Mouse (Mus musculus) myocyte (in vitro differentiated cells): ENCODE measurements around the gene Rpl41. TPM values are rescaled to one million over a fixed set of nuclear protein-coding genes. Genes with fewer than 3 reads are reported as not detected.
A peak's percentile ranks its signal among the peaks of the same experiment; 100 is the strongest.

Experiments used
- H3K27me3 ChIP-seq: one replicate; pipeline ENCODE4 v1.6.1; 2011; ENCODE audit not compliant: control insufficient read depth, insufficient read depth, insufficient read length
- H3K36me3 ChIP-seq: one replicate; pipeline ENCODE4 v1.6.1; 2011; ENCODE audit not compliant: control insufficient read depth, insufficient read depth
- H3K4me2 ChIP-seq: one replicate; pipeline ENCODE4 v1.6.1; 2011; ENCODE audit warnings: low read depth, control low read depth
- H3K4me3 ChIP-seq: one replicate; pipeline ENCODE4 v1.5.1; 2011; ENCODE audit warnings: mild to moderate bottlenecking, control low read depth, moderate library complexity
- H3K79me2 ChIP-seq: one replicate; pipeline ENCODE4 v1.6.1; 2011; ENCODE audit not compliant: control insufficient read depth, insufficient read depth
- H3ac ChIP-seq: one replicate; pipeline ENCODE4 v1.6.1; 2011; ENCODE audit not compliant: control insufficient read depth, insufficient read length
- CEBPB ChIP-seq: IDR thresholded peaks from 2 replicates; pipeline ENCODE4 v1.6.1; 2011; ENCODE audit warnings: mild to moderate bottlenecking, moderate library complexity; ENCODE audit not compliant: poor library complexity, insufficient read depth, severe bottlenecking
- E2F4 ChIP-seq: IDR thresholded peaks from one replicate; pipeline ENCODE4 v1.6.1; 2011; ENCODE audit warnings: mild to moderate bottlenecking, control low read depth, moderate library complexity; ENCODE audit not compliant: insufficient read depth
- MAX ChIP-seq: IDR thresholded peaks from one replicate; pipeline ENCODE4 v1.6.1; 2011; ENCODE audit warnings: low read depth, mild to moderate bottlenecking, control low read depth
- MYOD1 ChIP-seq, 3 experiments: IDR thresholded peaks; one replicate each; pipeline ENCODE4 v1.6.1; 2011; ENCODE audit warnings: control low read depth in 2 of 3, low read depth in 2 of 3, mild to moderate bottlenecking in 2 of 3, moderate library complexity in 1 of 3; ENCODE audit not compliant: insufficient read length in 2 of 3, control insufficient read depth in 1 of 3
- MYOG ChIP-seq, 3 experiments: IDR thresholded peaks; one replicate each; pipeline ENCODE4 v1.6.1; 2011; ENCODE audit warnings: control low read depth in 2 of 3, low read depth in 2 of 3, mild to moderate bottlenecking in 2 of 3; ENCODE audit not compliant: insufficient read length in 2 of 3, control insufficient read depth in 1 of 3, insufficient read depth in 1 of 3
- POLR2A ChIP-seq: IDR thresholded peaks from one replicate; pipeline ENCODE4 v1.6.1; 2011; ENCODE audit warnings: low read depth, mild to moderate bottlenecking, control low read depth, moderate library complexity; ENCODE audit not compliant: insufficient read length
- POLR2AphosphoS2 ChIP-seq: IDR thresholded peaks from one replicate; pipeline ENCODE4 v1.6.1; 2011; ENCODE audit warnings: low read depth, control low read depth; ENCODE audit not compliant: insufficient read length
- REST ChIP-seq: IDR thresholded peaks from one replicate; pipeline ENCODE4 v1.6.1; 2011; ENCODE audit warnings: mild to moderate bottlenecking, control low read depth, moderate library complexity; ENCODE audit not compliant: insufficient read depth, insufficient read length
- SRF ChIP-seq: IDR thresholded peaks from one replicate; pipeline ENCODE4 v1.6.1; 2011; ENCODE audit warnings: low read depth; ENCODE audit not compliant: control insufficient read depth, insufficient read length
- TCF12 ChIP-seq: IDR thresholded peaks from one replicate; pipeline ENCODE4 v1.6.1; 2011; ENCODE audit warnings: mild to moderate bottlenecking, control low read depth; ENCODE audit not compliant: poor library complexity, insufficient read depth, severe bottlenecking
- TCF3 ChIP-seq: IDR thresholded peaks from one replicate; pipeline ENCODE4 v1.6.1; 2011; ENCODE audit warnings: low read depth, control low read depth; ENCODE audit not compliant: insufficient read length
- USF1 ChIP-seq: IDR thresholded peaks from one replicate; pipeline ENCODE4 v1.6.1; 2011; ENCODE audit warnings: low read depth, mild to moderate bottlenecking, control low read depth, moderate library complexity
- polyA plus RNA-seq: library from polyadenylated mRNA; unstranded; fragments of >200 nt; fragmentation: generic; extraction: Trizol; gene quantifications from one replicate; pipeline ENCODE4 v1.2.1, GENCODE M21; 2012; ENCODE audit warnings: missing spikeins

Rpl41 gene
- 12,553 TPM for polyA plus RNA-seq

DNA sequence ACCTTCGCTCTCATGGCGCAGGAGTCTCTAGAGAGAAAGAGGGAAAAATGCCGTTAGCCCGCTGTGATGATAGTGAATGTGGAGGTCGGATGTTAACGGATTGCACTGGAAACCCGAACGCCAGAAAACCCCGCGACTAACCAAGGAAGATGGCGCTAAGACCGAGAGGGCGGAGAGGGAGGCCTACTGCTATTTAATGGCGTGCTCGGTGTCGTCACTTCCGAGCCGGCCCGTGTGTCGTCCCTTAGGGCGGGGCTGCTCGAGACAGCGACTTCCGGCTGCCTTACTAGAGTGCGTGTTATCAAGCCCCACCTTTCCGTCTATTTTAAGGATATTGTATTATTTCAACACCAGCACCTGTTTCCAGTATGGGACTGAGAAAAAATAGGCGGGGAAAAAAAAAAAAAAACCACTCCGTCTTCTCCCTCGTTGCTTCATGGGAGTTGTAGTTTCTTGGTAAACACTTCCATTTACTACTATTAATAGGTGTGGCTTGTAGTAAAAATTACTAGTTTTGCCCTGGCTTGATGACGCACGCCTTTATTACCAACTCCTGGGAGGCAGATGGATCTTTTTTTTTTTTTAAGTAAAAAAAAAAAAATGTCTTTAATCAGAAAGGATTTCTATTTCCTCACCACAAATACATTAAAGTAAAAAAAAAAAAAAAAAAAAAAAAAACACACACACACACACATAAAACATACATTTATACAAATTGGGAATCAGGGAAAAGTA is at the start of gene Rpl41:
TSS of gene Rpl41 (minus strand) at position 359 of the 735 bp plus-strand sequence.
- Histone ChIP-seq H3K36me3 (peaks cover 8% of the 10 kb centered on the region), H3K4me3 (peak within 1 kb of the TSS; percentile 91), H3K27me3 (no peaks in the 10 kb centered on the region), H3K79me2 (peaks cover 30% of the 10 kb centered on the region), H3K4me2 (peak within 1 kb of the TSS; percentile 76), H3ac (peak within 1 kb of the TSS; percentile 3)
- TF ChIP-seq MAX (no peak), SRF (peak; percentile 63), POLR2AphosphoS2 (peak; percentile 100), USF1 (no peak), MYOD1 (IDR thresholded peaks at IDR 0.05; ENCODE audit: control insufficient read depth in 1 of 3, insufficient read length in 2 of 3, low read depth in 2 of 3) (peak in 2 of 3 experiments; percentile 7 to 54), POLR2A (peak; percentile 99), REST (peak; percentile 12), TCF3 (no peak), E2F4 (peak; percentile 31), TCF12 (no peak), CEBPB (0 out of 2 replicates have a peak, but pooled peaks have one; percentile 34), MYOG (IDR thresholded peaks at IDR 0.05; ENCODE audit: control insufficient read depth in 1 of 3, insufficient read depth in 1 of 3, insufficient read length in 2 of 3, low read depth in 2 of 3) (peak in 1 of 3 experiments; percentile 68)

DNA sequence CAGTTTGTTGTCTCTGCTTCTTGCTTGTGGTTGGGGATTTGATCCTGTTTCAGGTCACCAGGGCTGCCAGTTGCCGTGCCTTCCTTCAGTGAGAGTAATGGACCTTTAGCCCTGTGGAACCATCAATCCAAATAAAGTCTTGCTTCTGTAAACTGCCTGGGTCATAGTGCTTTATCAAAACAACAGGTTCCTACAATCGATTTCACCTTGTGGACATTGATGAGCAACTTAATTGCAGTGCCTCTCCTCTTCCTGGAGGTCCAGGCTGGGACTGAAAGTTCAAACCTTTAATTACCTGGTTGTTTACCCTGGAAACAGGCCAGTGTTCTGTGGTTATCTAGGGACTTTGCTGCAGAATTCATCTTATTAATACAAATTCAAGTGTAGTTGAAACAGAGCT is 49.4 kb upstream of the Rpl41 start:
- H3K79me2 ChIP-seq: no peaks in the 10 kb centered on the region
- H3K27me3 ChIP-seq: no peaks in the 10 kb centered on the region
- no peak overlapping the region for H3ac ChIP-seq
- no peak for TF ChIP-seq TCF3
- TF ChIP-seq MYOG (IDR thresholded peaks at IDR 0.05; ENCODE audit: control insufficient read depth in 1 of 3, insufficient read depth in 1 of 3, insufficient read length in 2 of 3, low read depth in 2 of 3): no peak
- TF ChIP-seq E2F4: no peak
- no peak for TF ChIP-seq POLR2AphosphoS2
- no peak for TF ChIP-seq TCF12
- no peak for TF ChIP-seq MAX
- TF ChIP-seq CEBPB: no peak
- no peak for TF ChIP-seq MYOD1 (IDR thresholded peaks at IDR 0.05; ENCODE audit: control insufficient read depth in 1 of 3, insufficient read length in 2 of 3, low read depth in 2 of 3)
- TF ChIP-seq REST: no peak
- no peaks in the 10 kb centered on the region for H3K36me3 ChIP-seq
- H3K4me2 ChIP-seq: no peak overlapping the region
- H3K4me3 ChIP-seq: no peak overlapping the region

DNA sequence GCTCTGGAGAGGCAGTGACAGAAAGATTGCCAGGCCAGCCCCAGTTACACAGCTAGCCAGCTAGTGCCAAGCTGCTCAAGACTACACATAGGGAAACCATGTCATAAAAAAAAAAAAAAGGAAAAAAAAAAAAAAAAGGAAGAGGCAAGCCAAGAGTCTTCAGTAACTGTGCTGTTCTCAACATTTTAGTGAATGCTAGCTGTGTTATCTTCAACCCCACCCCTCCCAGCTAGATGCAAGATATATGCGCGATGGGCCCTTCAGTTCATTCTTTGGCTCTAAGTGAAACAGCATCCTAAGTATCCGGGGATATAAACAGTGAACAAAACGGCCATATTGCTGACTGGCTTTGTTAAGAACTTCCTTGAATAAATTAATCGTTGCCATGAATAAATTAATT is 43.7 kb upstream of the Rpl41 start:
- TF ChIP-seq TCF12: no peak
- no peak for TF ChIP-seq TCF3
- no peak for TF ChIP-seq MYOD1 (IDR thresholded peaks at IDR 0.05; ENCODE audit: control insufficient read depth in 1 of 3, insufficient read length in 2 of 3, low read depth in 2 of 3)
- no peak for TF ChIP-seq E2F4
- no peak for TF ChIP-seq CEBPB
- no peak for TF ChIP-seq POLR2A
- no peak for TF ChIP-seq POLR2AphosphoS2
- TF ChIP-seq REST: no peak
- no peak for TF ChIP-seq MYOG (IDR thresholded peaks at IDR 0.05; ENCODE audit: control insufficient read depth in 1 of 3, insufficient read depth in 1 of 3, insufficient read length in 2 of 3, low read depth in 2 of 3)
- no peak for TF ChIP-seq SRF

DNA sequence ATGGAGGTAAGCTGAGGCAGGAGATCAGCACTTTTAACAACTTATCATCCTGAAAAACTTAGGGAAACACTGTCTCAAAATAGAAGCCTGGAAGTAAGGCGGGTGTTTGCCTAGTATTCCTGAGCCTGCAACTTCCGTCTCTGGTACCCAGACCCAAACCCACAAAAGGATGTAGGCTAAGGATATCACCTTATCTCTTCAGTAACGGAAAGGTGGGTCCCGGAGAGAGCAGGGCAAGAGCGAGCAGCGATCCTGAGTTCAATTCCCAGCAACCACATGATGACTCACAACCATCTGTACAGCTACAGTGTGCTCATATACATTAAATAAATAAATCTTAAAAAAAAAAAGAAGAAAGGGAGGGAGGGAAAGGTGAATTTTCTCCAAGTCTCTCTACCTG is 42.3 kb upstream of the Rpl41 start:
- H3K27me3 ChIP-seq: no peaks in the 10 kb centered on the region
- no peak for TF ChIP-seq TCF3
- TF ChIP-seq E2F4: no peak
- TF ChIP-seq MYOG (IDR thresholded peaks at IDR 0.05; ENCODE audit: control insufficient read depth in 1 of 3, insufficient read depth in 1 of 3, insufficient read length in 2 of 3, low read depth in 2 of 3): no peak
- no peak for TF ChIP-seq REST
- no peak for TF ChIP-seq TCF12
- no peak for TF ChIP-seq USF1
- no peak for TF ChIP-seq POLR2A
- no peaks in the 10 kb centered on the region for H3K36me3 ChIP-seq
- H3K4me2 ChIP-seq: no peak overlapping the region
- H3K79me2 ChIP-seq: peaks cover under 1% of the 10 kb centered on the region
- H3ac ChIP-seq: no peak overlapping the region
- no peak overlapping the region for H3K4me3 ChIP-seq

More for the DNA sequence above, 43.7 kb upstream of the Rpl41 start:
- Histone ChIP-seq H3K4me2 (no peak overlapping the region), H3K79me2 (no peaks in the 10 kb centered on the region), H3ac (no peak overlapping the region), H3K36me3 (no peaks in the 10 kb centered on the region), H3K27me3 (no peaks in the 10 kb centered on the region), H3K4me3 (no peak overlapping the region)
